Mouse (Mus musculus) cortical plate, adult 2 months (tissue): ENCODE data around the gene Prx.

Experiments
- CTCF ChIP-seq: fragments of 200-500 bp; IDR thresholded peaks from 2 replicates; pipeline ENCODE4 v1.5.1; 2011; ENCODE audit warnings: mild to moderate bottlenecking, control low read depth, low read length; ENCODE audit not compliant: insufficient read depth; ENCODE audit errors: extremely low read depth
- POLR2A ChIP-seq: fragments of 200-500 bp; IDR thresholded peaks from 2 replicates; pipeline ENCODE4 v1.6.1; 2011; ENCODE audit warnings: mild to moderate bottlenecking, low read length, control low read depth; ENCODE audit not compliant: insufficient read depth; ENCODE audit errors: extremely low read depth

- TF ChIP-seq CTCF: no peak
- no peak for TF ChIP-seq POLR2A
Measured at GRCm38 (mm10) chr7:27540521-27540920, 41.4 kb downstream of the Prx start.
